In genomic region chr11:54695951-54696350, GRCm38 (mm10) we compare ENCODE assay signal across 15 mouse cellular contexts.
DNase-seq lines count a peak whose midpoint lies in the region; ATAC-seq lines count a peak whose summit lies in the region.
"Had no signal": no experiment of that assay in that cellular context is flagged by ENCODE, and none has a peak within 500 bp of the region (broad histone marks: within the 10 kb centered on the region; RNA-seq: fewer than 3 reads in every experiment).

No protein-coding gene starts in this region.

- no peak overlapping the region for H3K4me3 ChIP-seq in liver, embryonic 11.5 days (ENCODE audit: low read depth, low read length)
- H3K4me3 ChIP-seq in forebrain, embryonic 13.5 days = no peak overlapping the region
- H3K4me3 ChIP-seq: hindbrain, embryonic 12.5 days; layer of hippocampus, adult 2 months; limb, embryonic 13.5 days had no signal

- no peak overlapping the region for H3K27ac ChIP-seq in liver, embryonic 11.5 days (ENCODE audit: low read depth, low read length)
- H3K27ac ChIP-seq in forebrain, embryonic 13.5 days = no peak overlapping the region
- H3K27ac ChIP-seq: hindbrain, embryonic 12.5 days; layer of hippocampus, adult 2 months; limb, embryonic 13.5 days; macrophage; stomach, postnatal 0 days had no signal

- H3K36me3 ChIP-seq in liver, embryonic 11.5 days (ENCODE audit: control insufficient read depth, insufficient read depth, low read length) = peaks cover 18% of the 10 kb centered on the region; the same call in 1 of the 2 replicates
- peaks cover 61% of the 10 kb centered on the region for H3K36me3 ChIP-seq in forebrain, embryonic 13.5 days (ENCODE audit: poor library complexity, severe bottlenecking)

- H3K27me3 ChIP-seq in liver, embryonic 11.5 days (replicated peaks; ENCODE audit: control insufficient read depth, insufficient read depth, low read length) = no peaks in the 10 kb centered on the region
- H3K27me3 ChIP-seq in forebrain, embryonic 13.5 days = no peaks in the 10 kb centered on the region
- H3K27me3 ChIP-seq: hindbrain, embryonic 12.5 days; limb, embryonic 13.5 days had no signal

- no peak for ATAC-seq in liver, embryonic 11.5 days (replicated peaks; ENCODE audit: low FRiP score)
- no peak for ATAC-seq in forebrain, embryonic 13.5 days

- H3K9ac ChIP-seq in liver, embryonic 11.5 days (ENCODE audit: low read depth, low read length) = no peak overlapping the region
- no peak overlapping the region for H3K9ac ChIP-seq in forebrain, embryonic 13.5 days
- H3K9ac ChIP-seq: hindbrain, embryonic 12.5 days; limb, embryonic 13.5 days had no signal

- WGBS in liver, embryonic 11.5 days = 75% methylated on average over 4 of the region's 4 CpGs
- 73% methylated on average over 4 of the region's 4 CpGs for WGBS in forebrain, embryonic 13.5 days

- peak; percentile 16 for DNase-seq in gastrocnemius, adult 18-20 months (ENCODE audit: low spot score)
- DNase-seq in gastrocnemius, postnatal 10 days = no peak
- DNase-seq in lung, postnatal 10 days = peak; percentile 15
- DNase-seq in lung, postnatal 36 days = no peak
- peak; percentile 66 for DNase-seq in adrenal gland, postnatal 10 days
- peak; percentile 18 for DNase-seq in testis, postnatal 14 days (ENCODE audit: low spot score)
- DNase-seq in liver, embryonic 11.5 days (ENCODE audit: low spot score) = no peak
- DNase-seq: gastrocnemius, postnatal 14 days; right cerebral cortex, postnatal 14 days had no signal

- H3K9me3 ChIP-seq in liver, embryonic 11.5 days (ENCODE audit: control insufficient read depth, low read length) = no peaks in the 10 kb centered on the region
- no peaks in the 10 kb centered on the region for H3K9me3 ChIP-seq in forebrain, embryonic 13.5 days (replicated peaks)
- H3K9me3 ChIP-seq: hindbrain, embryonic 12.5 days; limb, embryonic 13.5 days had no signal

- H3K4me2 ChIP-seq in liver, embryonic 11.5 days = no peak overlapping the region
- H3K4me2 ChIP-seq in forebrain, embryonic 13.5 days = no peak overlapping the region
- H3K4me2 ChIP-seq: hindbrain, embryonic 12.5 days; limb, embryonic 13.5 days had no signal

- no peaks in the 10 kb centered on the region for H3K4me1 ChIP-seq in liver, embryonic 11.5 days (replicated peaks; ENCODE audit: control insufficient read depth, insufficient read depth, low read length)
- H3K4me1 ChIP-seq in forebrain, embryonic 13.5 days = no peaks in the 10 kb centered on the region
- H3K4me1 ChIP-seq: hindbrain, embryonic 12.5 days; limb, embryonic 13.5 days had no signal

Comparison
In these comparisons a context has a peak if more than half of its experiments do, and no peak if none do; other contexts are left out.
1. DNase-seq: peak in gastrocnemius, adult 18-20 months (single experiment), lung, postnatal 10 days (single experiment), adrenal gland, postnatal 10 days (single experiment) and testis, postnatal 14 days (single experiment); none in gastrocnemius, postnatal 10 days (single experiment), lung, postnatal 36 days (single experiment) and liver, embryonic 11.5 days (single experiment).